Mouse (Mus musculus) R1 (cell line): Measurements from ENCODE around the gene Themis2.

Experiments used
- DNase-seq: peaks from one replicate; pipeline ENCODE4 v3.0.0-alpha.2; 2018; ENCODE audit warnings: low read depth, low spot score

Gene Themis2

DNA sequence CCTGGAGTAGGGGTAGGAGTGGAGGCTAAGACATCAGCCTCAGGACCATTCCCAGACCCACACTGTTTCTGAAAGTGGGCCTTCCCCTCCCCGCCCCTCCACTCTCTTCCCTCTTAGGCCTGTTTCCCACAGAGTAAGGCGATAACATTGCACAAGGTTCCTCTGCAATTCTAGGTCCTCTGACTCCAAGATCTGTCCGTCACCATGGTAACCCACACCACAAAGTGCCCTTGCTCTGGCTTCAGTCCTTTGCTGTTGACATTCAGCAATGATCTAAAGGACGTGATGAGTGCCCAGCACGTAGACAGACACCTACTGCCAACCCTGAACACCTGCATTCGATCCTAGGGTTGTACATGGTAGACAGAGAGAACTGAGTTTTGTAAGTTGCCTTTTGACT, 43.2 kb downstream of the Themis2 start:
- DNase-seq: peak; percentile 53

GRCm38 (mm10) chr4:132749258-132749982, 46.8 kb downstream of the Themis2 start:
- peak; percentile 92 for DNase-seq

DNA sequence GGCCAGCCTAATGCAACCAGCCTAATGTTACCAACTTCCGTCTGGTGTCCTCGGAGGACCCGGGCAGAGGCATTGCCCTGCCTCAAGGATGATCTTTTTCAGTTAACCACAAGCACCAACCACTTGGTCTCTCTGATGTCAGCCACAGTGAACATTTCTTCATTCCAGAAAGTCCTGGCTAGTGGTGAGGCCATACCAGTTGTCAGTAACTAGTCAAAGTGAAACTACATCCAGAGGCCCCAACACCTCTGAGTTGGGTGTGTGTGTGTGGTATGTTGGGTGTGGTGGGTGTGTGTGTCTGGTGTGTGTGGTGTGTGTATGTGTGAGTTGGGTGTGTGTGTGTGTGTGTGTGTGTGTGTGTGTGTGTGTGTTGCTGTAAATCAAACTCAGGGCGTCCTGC, 47.4 kb downstream of the Themis2 start:
- no peak for DNase-seq

DNA sequence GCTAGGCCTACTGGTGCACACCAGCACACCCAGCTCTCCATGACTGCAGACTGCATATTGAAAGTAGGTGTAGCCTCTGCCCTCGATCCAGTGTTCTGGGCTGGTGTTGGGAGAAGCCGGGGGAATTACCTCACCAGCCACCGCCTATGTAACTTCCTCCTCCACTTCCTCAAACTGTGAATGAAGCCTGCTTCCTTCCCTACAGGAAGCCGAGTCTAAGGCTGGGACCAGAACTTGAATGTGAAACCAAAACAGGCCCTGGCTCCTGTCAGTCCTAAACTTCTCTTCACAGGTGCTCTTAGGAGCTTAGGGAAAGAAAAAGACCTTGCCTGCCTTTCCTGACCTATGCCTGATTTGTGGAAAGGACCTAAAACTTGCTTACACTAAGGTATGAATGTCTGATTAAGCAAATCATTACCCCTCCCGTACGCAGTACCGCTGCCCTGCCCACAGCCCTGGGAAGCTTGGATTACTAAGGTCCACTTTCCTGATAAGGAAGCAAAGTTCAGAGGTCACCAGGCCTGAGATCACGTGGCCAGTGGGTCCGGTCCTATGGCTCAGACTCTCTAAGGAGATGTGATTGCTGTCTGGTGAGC, 48.4 kb downstream of the Themis2 start:
- DNase-seq: peak; percentile 59

- DNase-seq: no peak
These were observed 49.2 kb downstream of the Themis2 start for GRCm38 (mm10) chr4:132746911-132747517.

DNA sequence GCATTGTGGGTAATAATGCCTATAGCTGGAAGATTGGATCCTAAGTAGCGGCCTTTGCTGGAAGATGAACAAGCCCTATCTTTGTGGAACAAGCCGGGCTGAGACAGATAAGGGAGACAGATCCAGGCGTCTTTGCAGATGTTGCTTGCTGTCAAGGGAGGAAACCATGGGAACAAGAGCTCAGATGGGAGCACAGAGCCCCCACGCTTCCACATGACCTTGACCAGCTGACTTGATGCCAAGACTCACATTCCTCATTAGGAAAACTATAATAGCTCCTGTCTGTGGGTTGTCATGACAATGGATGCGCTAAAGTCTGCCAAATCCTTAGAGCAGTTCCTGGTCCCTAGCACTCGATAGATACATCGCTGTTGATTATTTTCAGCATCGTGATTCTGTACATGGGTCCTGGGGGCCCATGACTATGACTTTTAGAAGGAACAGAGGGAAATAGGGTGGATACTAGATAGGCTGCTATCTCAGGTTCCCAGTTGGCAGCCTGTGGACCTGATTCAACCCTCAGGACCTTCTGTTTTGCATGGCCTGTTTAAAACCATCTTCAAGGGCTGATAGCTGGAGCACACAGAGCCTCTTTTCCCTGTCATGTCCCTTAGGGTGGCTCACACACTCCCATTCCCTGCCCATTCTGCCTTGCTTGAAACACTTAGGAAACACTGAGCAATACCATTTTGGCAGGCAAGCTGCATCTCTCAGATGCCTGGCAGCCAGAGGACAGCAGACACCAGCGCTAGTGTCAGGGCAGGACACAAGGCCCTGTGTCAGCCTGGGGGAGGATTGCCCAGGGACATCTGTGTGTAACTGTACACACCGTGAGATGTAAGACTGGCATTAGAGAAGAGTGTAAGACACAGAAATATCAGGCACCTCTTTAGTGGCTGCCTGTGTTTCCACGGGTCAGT, 51.9 kb downstream of the Themis2 start:
- peak; percentile 45 for DNase-seq

DNA sequence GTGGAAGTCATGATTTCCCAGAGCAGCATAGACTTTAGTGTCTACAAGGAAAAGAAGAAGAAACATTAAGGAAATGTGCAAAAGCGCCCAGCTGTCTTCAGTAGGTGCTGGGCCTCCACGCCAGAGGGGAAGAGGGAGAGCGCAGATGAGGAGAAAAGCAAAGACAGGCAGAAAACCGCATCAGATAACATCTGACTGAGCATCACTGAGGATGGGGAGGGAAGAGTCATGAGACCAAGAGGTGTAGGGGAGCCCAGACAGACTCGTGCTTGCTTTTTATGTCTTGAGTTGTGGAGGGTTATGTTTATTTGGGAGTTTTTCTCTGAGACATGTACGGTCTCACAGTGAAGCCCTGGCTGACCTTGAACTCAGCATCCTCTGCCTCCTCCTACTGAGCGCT, 54.7 kb downstream of the Themis2 start:
- DNase-seq: no peak

DNA sequence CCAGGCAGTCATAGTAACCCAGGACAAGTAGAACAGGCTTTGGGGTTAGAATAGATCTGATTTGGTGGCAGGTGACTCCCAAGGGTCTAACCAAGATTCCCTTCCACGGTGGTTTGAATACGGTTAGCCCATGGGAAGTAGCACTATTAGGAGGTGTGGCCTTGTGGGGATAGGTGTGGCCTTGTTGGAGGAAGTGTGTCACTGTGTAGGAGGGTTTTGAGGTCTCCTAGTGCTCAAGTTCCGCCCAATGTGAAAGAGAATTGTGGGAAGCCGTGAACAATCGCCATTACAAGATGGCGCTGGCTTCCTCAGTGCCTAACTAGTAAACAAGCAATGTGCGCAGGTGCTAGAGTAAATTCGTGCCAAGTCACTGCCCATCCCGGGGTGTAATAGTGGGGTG, 59.0 kb downstream of the Themis2 start:
- peak; percentile 85 for DNase-seq

GRCm38 (mm10) chr4:132735894-132736293, 60.3 kb downstream of the Themis2 start:
- no peak for DNase-seq

- DNase-seq: no peak
These were observed 60.8 kb downstream of the Themis2 start for GRCm38 (mm10) chr4:132735389-132735788.

GRCm38 (mm10) chr4:132734766-132735165, 61.4 kb downstream of the Themis2 start:
- peak; percentile 73 for DNase-seq

- peak; percentile 80 for DNase-seq
These were observed 63.0 kb downstream of the Themis2 start for GRCm38 (mm10) chr4:132733071-132733770.

GRCm38 (mm10) chr4:132732148-132732684, 64.0 kb downstream of the Themis2 start, which contains the start of gene Xkr8:
Gene Xkr8, minus strand, starts transcription at chr4:132732546.
- DNase-seq: peak; percentile 91
